In genomic region chr2:80073426-80073825, GRCm38 (mm10) we compare ENCODE assay signal across 24 mouse cellular contexts.
"Had no signal": no experiment of that assay in that cellular context is flagged by ENCODE, and none has a peak within 500 bp of the region (broad histone marks: within the 10 kb centered on the region; RNA-seq: fewer than 3 reads in every experiment).

No protein-coding gene starts in this region.

- H3K27ac ChIP-seq: limb, embryonic 10.5 days; limb, embryonic 13.5 days; liver, embryonic 12.5 days; liver, embryonic 15.5 days; lung, embryonic 15.5 days; midbrain, embryonic 15.5 days; neural tube, embryonic 12.5 days; neural tube, embryonic 15.5 days; stomach, postnatal 0 days had no signal

- H3K4me1 ChIP-seq: limb, embryonic 13.5 days; liver, embryonic 12.5 days; liver, embryonic 15.5 days; lung, embryonic 15.5 days; midbrain, embryonic 15.5 days; neural tube, embryonic 12.5 days; neural tube, embryonic 15.5 days had no signal

- H3K9ac ChIP-seq: limb, embryonic 13.5 days; liver, embryonic 12.5 days; liver, embryonic 15.5 days; lung, embryonic 15.5 days; midbrain, embryonic 15.5 days; neural tube, embryonic 12.5 days; neural tube, embryonic 15.5 days had no signal

- H3K4me3 ChIP-seq: limb, embryonic 10.5 days; limb, embryonic 13.5 days; liver, embryonic 12.5 days; liver, embryonic 15.5 days; lung, embryonic 15.5 days; megakaryocyte, embryonic 14.5 days; midbrain, embryonic 15.5 days; neural tube, embryonic 12.5 days; neural tube, embryonic 15.5 days had no signal

- H3K36me3 ChIP-seq: limb, embryonic 10.5 days; limb, embryonic 13.5 days; liver, embryonic 12.5 days; liver, embryonic 15.5 days; lung, embryonic 15.5 days; midbrain, embryonic 15.5 days; neural tube, embryonic 12.5 days; neural tube, embryonic 15.5 days had no signal

- H3K9me3 ChIP-seq: limb, embryonic 10.5 days; limb, embryonic 13.5 days; liver, embryonic 12.5 days; liver, embryonic 15.5 days; lung, embryonic 15.5 days; midbrain, embryonic 15.5 days; neural tube, embryonic 12.5 days; neural tube, embryonic 15.5 days had no signal

- DNase-seq: kidney, adult 9 months; kidney, postnatal 14 days; kidney, postnatal 4 days; layer of hippocampus, adult 9-11 months; liver; lung, adult 18-20 months; lung, postnatal 10 days; lung, postnatal 36 days; right cerebral cortex, postnatal 14 days; right cerebral cortex, postnatal 4 days; thymus, adult 2 months; thymus, postnatal 14 days; thymus, postnatal 4 days had no signal

- H3K27me3 ChIP-seq: limb, embryonic 13.5 days; liver, embryonic 12.5 days; liver, embryonic 15.5 days; lung, embryonic 15.5 days; midbrain, embryonic 15.5 days; neural tube, embryonic 12.5 days; neural tube, embryonic 15.5 days had no signal

- H3K4me2 ChIP-seq: limb, embryonic 13.5 days; liver, embryonic 12.5 days; liver, embryonic 15.5 days; lung, embryonic 15.5 days; midbrain, embryonic 11.5 days; midbrain, embryonic 15.5 days; neural tube, embryonic 12.5 days; neural tube, embryonic 15.5 days had no signal

- ATAC-seq: liver, embryonic 12.5 days; midbrain, embryonic 15.5 days had no signal
